Mouse (Mus musculus): ENCODE data around the gene Aco2. TPM values are rescaled to one million over a fixed set of nuclear protein-coding genes. Genes with fewer than 3 reads are reported as not detected.
A peak's percentile ranks its signal among the peaks of the same experiment; 100 is the strongest.

Aco2 gene
- polyA plus RNA-seq, 1 experiment from 2014 or later: 288 TPM

DNA sequence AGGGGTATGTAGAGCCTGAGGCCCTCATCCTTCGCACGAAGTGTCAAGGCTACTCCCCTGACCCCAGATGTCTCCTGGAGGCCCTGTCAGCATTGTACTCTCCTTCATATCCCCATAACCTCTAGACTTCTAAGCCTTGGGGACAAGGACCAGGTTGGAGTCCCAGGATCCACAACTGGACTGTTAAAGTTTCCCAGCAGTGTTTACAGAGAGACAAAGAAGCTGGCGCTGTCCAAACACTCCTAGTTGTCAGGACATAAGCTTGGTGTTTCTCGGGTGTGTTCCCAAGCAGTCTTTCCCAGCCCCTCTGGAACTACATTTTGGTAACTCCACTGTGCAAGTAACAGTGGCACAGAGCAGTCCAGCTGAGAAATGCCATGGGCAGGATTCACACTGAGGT is 38.6 kb upstream of the Aco2 start:
- Histone ChIP-seq H3K9ac (ENCODE audit: low read depth, low read length) (no peak overlapping the region), H3K27ac (ENCODE audit: low read length) (no peak overlapping the region), H3K4me3 (ENCODE audit: low read length) (no peak overlapping the region), H3K27me3 (replicated peaks; ENCODE audit: control insufficient read depth, insufficient read depth, low read length) (no peaks in the 10 kb centered on the region), H3K4me2 (ENCODE audit: low read depth, low read length) (no peak overlapping the region), H3K36me3 (ENCODE audit: control insufficient read depth, insufficient read depth, low read length) (no peaks in the 10 kb centered on the region), H3K9me3 (ENCODE audit: control insufficient read depth, low read length) (no peaks in the 10 kb centered on the region), H3K4me1 (ENCODE audit: control insufficient read depth, insufficient read depth, low read length) (peaks cover 28% of the 10 kb centered on the region)
- no peak for ATAC-seq
- 63% methylated on average over 4 of the region's 4 CpGs for WGBS

DNA sequence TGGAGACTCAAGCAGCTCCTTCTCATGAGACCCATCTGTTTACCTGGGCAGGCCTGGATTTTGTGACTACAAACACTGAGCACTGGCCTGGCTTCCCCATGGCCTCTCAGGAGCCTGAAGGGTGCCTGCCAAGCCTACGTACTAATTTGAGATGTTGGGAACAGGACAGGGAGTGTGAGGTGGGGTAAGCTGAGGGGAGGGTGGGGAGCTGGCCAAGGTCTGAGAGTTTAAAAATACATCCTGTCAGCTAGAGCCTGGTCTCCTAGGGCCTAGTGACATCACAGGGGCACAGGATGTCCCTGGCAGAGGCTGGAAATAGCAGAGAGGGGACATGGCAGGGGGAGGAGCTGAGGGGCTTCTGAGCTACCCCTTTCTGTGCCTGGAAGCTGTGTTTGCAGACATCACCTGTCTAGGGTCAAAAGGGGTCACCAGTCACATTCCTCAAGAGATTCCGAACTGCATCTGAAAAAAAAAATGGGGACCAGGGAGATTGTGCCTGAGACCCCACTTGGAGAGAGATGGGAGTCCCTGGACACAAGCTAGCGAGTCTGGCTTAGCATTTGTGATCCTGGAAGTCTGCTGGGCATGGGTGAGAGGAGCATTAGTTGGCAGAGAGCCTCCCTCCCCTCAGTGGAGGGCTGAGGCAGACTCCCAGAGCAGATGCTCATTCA is 37.8 kb upstream of the Aco2 start:
- Histone ChIP-seq H3K36me3 (ENCODE audit: control insufficient read depth, insufficient read depth, low read length) (no peaks in the 10 kb centered on the region), H3K4me2 (ENCODE audit: low read depth, low read length) (no peak overlapping the region), H3K27ac (ENCODE audit: low read length) (no peak overlapping the region), H3K27me3 (replicated peaks; ENCODE audit: control insufficient read depth, insufficient read depth, low read length) (no peaks in the 10 kb centered on the region), H3K4me3 (ENCODE audit: low read length) (no peak overlapping the region), H3K4me1 (ENCODE audit: control insufficient read depth, insufficient read depth, low read length) (peaks cover 28% of the 10 kb centered on the region), H3K9me3 (ENCODE audit: control insufficient read depth, low read length) (no peaks in the 10 kb centered on the region), H3K9ac (ENCODE audit: low read depth, low read length) (no peak overlapping the region)
- WGBS: 62% methylated on average over 3 of the region's 3 CpGs
- no peak for ATAC-seq

DNA sequence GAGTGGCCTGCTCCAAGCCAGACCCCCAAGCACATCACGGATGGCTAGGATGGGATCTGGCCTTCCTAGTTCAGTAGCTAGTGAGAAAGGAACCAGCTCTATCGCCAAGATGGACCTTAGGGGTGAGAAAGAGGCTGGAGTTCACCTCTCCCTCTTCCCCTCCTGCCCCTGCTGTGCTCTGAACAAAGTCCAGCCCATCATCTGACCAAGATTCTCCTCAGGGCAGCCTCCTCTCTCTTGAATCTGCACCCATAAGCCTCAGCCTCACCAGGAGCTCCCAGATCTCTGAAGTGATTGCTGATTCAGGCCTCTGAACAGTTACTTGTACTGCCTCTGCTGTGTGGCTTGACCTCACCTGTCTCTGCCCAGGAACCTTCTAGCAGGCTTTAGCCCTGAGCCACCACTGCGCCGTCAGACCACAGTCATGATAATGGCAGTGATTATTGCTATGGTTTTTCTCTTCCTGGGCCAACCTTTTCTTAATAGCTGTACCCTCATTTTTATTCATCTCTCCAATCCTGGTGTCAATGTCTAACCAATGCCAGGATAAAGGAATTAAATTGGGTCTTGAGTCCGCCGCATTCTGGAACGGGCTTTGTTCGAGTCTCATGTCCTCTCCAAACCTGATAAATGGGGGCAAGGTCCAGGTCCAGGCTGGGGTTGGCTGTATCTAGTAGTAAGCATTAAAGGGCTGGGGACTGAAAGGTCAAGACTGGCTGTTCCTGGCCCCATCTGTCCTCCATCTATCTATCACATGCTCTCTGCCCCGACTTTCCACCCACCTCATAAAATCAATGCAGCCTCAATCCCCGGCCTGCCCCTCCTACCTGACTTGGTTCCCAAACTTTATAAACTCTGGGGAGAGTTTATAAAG is 36.9 kb upstream of the Aco2 start:
- WGBS: 62% methylated on average over 10 of the region's 10 CpGs
- H3K4me3 ChIP-seq (ENCODE audit: low read length): no peak overlapping the region
- H3K4me2 ChIP-seq (ENCODE audit: low read depth, low read length): 0 out of 2 replicates have a peak overlapping the region, but pooled peaks have one; percentile 72
- H3K27me3 ChIP-seq (replicated peaks; ENCODE audit: control insufficient read depth, insufficient read depth, low read length): no peaks in the 10 kb centered on the region
- 0 out of 2 replicates have a peak overlapping the region, but pooled peaks have one; percentile 62 for H3K9ac ChIP-seq (ENCODE audit: low read depth, low read length)
- 0 out of 2 replicates have a peak overlapping the region, but pooled peaks have one; percentile 33 for H3K27ac ChIP-seq (ENCODE audit: low read length)
- ATAC-seq: no peak
- peaks cover 36% of the 10 kb centered on the region for H3K4me1 ChIP-seq (ENCODE audit: control insufficient read depth, insufficient read depth, low read length)
- no peaks in the 10 kb centered on the region for H3K36me3 ChIP-seq (ENCODE audit: control insufficient read depth, insufficient read depth, low read length)
- H3K9me3 ChIP-seq (ENCODE audit: control insufficient read depth, low read length): no peaks in the 10 kb centered on the region

DNA sequence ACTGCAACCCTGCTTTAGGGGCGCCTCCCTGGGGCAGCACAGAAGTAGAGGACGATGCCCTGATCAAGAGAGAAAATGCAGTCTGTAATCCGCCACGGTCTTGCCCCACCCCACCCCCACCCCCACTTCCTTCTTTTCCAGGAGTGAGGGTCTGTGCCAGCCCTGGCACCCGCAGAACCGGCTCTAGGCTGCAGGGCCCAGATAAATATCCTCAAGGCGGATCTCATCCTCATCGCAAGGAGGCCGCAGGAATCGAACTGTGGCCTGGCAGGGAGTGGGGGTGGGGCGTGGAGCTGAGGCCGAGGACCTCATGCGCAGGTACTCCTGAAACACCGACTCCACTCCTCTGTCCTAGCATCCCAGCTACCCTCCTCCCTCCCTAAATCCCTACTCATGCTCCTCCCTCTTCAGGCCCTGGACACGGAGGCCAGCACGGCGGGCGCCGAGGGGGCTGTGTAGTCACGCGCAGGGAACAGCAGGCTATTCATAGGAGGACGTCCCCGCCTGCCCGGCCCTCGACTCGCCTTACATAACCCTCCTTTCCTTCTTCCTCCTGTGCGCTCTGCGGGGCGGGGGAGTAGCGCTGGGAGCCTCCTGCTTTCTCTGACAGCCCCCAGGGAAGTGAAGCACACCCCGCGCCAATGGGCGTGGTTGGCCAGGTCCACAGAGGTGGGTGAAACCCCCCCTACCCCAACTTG is 35.8 kb upstream of the Aco2 start:
- Histone ChIP-seq H3K27me3 (replicated peaks; ENCODE audit: control insufficient read depth, insufficient read depth, low read length) (no peaks in the 10 kb centered on the region), H3K4me3 (ENCODE audit: low read length) (peak overlapping the region; percentile 41), H3K4me1 (ENCODE audit: control insufficient read depth, insufficient read depth, low read length) (peaks cover 32% of the 10 kb centered on the region), H3K27ac (ENCODE audit: low read length) (0 out of 2 replicates have a peak overlapping the region, but pooled peaks have one; percentile 11), H3K4me2 (ENCODE audit: low read depth, low read length) (peak overlapping the region; percentile 72), H3K36me3 (ENCODE audit: control insufficient read depth, insufficient read depth, low read length) (no peaks in the 10 kb centered on the region), H3K9ac (ENCODE audit: low read depth, low read length) (peak overlapping the region; percentile 62), H3K9me3 (ENCODE audit: control insufficient read depth, low read length) (no peaks in the 10 kb centered on the region)
- ATAC-seq: peak; percentile 74
- WGBS: 3% methylated on average over 32 of the region's 33 CpGs

DNA sequence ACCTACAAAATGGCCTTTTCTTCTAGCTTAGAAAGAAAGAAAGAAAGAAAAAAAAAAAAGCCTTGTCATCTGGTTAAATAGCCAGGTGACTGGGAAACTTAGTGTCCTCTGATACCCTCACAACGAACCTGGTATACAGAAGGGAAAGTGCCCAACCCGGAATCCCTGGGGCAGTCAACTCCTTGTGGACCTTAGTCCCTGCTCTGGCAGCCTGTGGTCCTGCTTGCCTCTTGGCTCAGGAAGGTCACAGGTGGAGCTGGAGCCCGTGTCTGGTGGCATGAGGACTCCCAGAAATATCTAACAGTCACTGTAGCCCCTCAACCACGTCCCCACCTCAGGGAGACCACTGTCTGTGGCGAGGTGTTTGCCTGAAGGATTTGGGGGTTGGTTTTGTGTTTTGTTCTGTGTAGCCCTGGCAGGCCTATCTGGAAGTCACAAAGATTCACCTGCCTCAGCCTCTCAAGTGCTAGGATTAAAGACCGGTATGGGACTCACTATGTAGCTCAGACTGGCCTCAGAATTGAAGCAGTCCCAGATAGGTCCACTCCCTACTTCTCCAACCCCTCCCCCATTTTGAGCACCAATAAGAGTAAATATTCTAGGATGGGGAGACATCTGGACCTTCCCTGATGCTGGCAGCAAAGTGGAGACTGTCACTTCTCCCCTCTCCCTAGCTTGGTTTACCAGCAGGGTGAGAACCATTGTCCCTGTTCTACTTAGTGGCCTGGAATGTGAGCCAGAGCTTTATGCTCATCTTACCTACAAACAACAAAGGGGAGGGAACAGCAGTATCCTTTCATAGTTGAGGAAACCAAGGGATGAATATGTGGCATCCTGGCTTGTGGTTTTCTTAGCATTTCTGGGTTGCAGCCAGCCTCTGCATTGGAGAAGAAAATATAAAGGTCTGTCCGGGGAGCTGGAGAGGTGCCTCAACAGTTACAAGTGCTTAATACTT is 34.9 kb upstream of the Aco2 start:
- no peaks in the 10 kb centered on the region for H3K9me3 ChIP-seq (ENCODE audit: control insufficient read depth, low read length)
- H3K9ac ChIP-seq (ENCODE audit: low read depth, low read length): peak overlapping the region; percentile 62; the same call in 1 of the 2 replicates
- H3K4me2 ChIP-seq (ENCODE audit: low read depth, low read length): no peak overlapping the region; the same call in 1 of the 2 replicates
- 61% methylated on average over 7 of the region's 7 CpGs for WGBS
- no peak for ATAC-seq
- H3K27me3 ChIP-seq (replicated peaks; ENCODE audit: control insufficient read depth, insufficient read depth, low read length): no peaks in the 10 kb centered on the region
- peaks cover 29% of the 10 kb centered on the region for H3K4me1 ChIP-seq (ENCODE audit: control insufficient read depth, insufficient read depth, low read length)
- no peak overlapping the region for H3K27ac ChIP-seq (ENCODE audit: low read length)
- no peaks in the 10 kb centered on the region for H3K36me3 ChIP-seq (ENCODE audit: control insufficient read depth, insufficient read depth, low read length)
- no peak overlapping the region for H3K4me3 ChIP-seq (ENCODE audit: low read length)

DNA sequence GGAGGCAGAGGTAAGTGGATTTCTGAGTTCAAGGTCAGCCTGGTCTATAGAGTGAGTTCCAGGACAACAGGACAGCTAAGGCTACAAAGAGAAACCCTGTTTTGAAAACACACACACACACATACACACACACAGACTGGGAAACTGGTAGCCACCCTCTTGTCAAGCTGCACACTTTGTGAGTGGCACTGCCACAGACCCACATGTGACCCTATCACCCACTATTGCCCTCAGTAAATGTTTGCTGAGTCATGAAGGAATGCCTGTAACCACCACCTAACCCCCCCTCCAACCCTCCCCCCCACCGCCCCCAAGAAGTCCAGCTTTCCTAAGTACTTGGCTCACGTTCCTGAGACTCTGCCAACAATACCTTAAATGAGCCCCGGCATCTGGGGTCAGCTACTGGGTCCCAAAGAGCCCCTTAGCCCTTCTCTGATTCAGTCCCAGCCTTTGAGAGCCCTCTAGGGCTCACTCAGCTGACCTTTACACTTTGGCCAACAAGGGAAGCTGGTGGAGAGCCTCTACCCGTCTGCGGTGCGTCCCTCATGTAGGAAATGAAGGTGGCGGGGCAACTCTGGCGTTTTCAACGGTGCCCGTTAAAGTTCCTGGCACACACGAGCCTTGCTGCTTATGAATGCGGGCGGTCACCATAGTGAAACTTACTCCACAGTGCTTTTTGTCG is 33.4 kb upstream of the Aco2 start:
- no peak overlapping the region for H3K4me2 ChIP-seq (ENCODE audit: low read depth, low read length)
- H3K27ac ChIP-seq (ENCODE audit: low read length): no peak overlapping the region
- no peaks in the 10 kb centered on the region for H3K9me3 ChIP-seq (ENCODE audit: control insufficient read depth, low read length)
- WGBS: 68% methylated on average over 14 of the region's 14 CpGs
- peaks cover 29% of the 10 kb centered on the region for H3K4me1 ChIP-seq (ENCODE audit: control insufficient read depth, insufficient read depth, low read length)
- no peak overlapping the region for H3K9ac ChIP-seq (ENCODE audit: low read depth, low read length)
- ATAC-seq: no peak
- H3K4me3 ChIP-seq (ENCODE audit: low read length): no peak overlapping the region
- no peaks in the 10 kb centered on the region for H3K36me3 ChIP-seq (ENCODE audit: control insufficient read depth, insufficient read depth, low read length)
- H3K27me3 ChIP-seq (replicated peaks; ENCODE audit: control insufficient read depth, insufficient read depth, low read length): no peaks in the 10 kb centered on the region

DNA sequence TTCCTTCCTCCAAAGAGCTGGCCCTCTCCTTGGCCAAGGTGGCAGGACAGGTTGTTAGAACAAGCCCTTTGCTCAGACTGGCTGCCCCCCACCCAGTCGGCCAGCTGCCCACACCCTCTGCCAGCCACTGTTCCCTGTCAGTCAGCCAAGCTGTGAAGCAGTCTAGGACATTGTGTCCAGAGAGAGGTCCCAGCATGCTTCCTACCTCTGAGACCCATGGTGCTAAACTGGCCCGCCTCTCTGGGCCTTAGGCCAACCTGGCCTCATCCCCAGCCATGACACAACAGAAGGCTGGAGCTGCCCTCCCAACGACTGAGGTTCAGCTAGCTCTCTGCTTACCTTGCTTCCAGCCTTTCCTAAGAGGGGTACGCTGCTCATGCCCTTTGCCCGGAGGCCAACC is 32.5 kb upstream of the Aco2 start:
- H3K4me1 ChIP-seq (ENCODE audit: control insufficient read depth, insufficient read depth, low read length): peaks cover 29% of the 10 kb centered on the region
- ATAC-seq: peak; percentile 27; the same call in 1 of the 2 replicates
- no peak overlapping the region for H3K4me3 ChIP-seq (ENCODE audit: low read length)
- no peak overlapping the region for H3K4me2 ChIP-seq (ENCODE audit: low read depth, low read length)
- no peak overlapping the region for H3K27ac ChIP-seq (ENCODE audit: low read length)
- H3K9ac ChIP-seq (ENCODE audit: low read depth, low read length): no peak overlapping the region
- WGBS: 59% methylated on average over 5 of the region's 5 CpGs
- H3K27me3 ChIP-seq (replicated peaks; ENCODE audit: control insufficient read depth, insufficient read depth, low read length): no peaks in the 10 kb centered on the region
- H3K9me3 ChIP-seq (ENCODE audit: control insufficient read depth, low read length): no peaks in the 10 kb centered on the region
- H3K36me3 ChIP-seq (ENCODE audit: control insufficient read depth, insufficient read depth, low read length): no peaks in the 10 kb centered on the region

DNA sequence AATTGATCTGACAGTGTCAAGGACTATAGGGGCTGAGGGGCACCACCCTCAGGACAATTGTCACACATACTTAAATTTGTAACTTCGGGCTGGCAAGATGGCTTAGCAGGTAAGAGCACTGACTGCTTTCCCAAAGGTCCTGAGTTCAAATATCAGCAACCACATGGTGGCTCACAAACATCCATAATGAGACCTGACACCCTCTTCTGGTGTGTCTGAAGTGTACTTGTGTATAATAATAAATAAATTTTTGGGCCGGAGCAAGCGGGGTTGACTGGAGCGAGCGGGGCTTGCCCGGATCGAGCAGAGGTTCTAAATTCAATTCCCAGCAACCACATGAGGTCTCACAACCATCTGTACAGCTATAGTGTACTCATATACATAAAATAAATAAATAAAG is 31.8 kb upstream of the Aco2 start:
- ATAC-seq: no peak

More for the DNA sequence above, 31.8 kb upstream of the Aco2 start:
- H3K36me3 ChIP-seq (ENCODE audit: control insufficient read depth, insufficient read depth, low read length): no peaks in the 10 kb centered on the region
- H3K4me3 ChIP-seq (ENCODE audit: low read length): no peak overlapping the region
- 88% methylated on average over 7 of the region's 7 CpGs for WGBS
- H3K27me3 ChIP-seq (replicated peaks; ENCODE audit: control insufficient read depth, insufficient read depth, low read length): no peaks in the 10 kb centered on the region
- no peak overlapping the region for H3K9ac ChIP-seq (ENCODE audit: low read depth, low read length)
- no peak overlapping the region for H3K4me2 ChIP-seq (ENCODE audit: low read depth, low read length)
- H3K4me1 ChIP-seq (ENCODE audit: control insufficient read depth, insufficient read depth, low read length): peaks cover 27% of the 10 kb centered on the region
- H3K27ac ChIP-seq (ENCODE audit: low read length): no peak overlapping the region
- H3K9me3 ChIP-seq (ENCODE audit: control insufficient read depth, low read length): no peaks in the 10 kb centered on the region

Measured in intestine, embryonic 16.5 days (tissue).